Mouse (Mus musculus) midbrain, postnatal 0 days (tissue): ENCODE measurements at regions not wholly inside any gene's neighbourhood (a gene's known extent, or its start where the extent isn't known, plus 50 kb on each side); places are given as distances from the start of the nearest gene placed in this dataset.
A peak's percentile ranks its signal among the peaks of the same experiment; 100 is the strongest.
"Not testable (repeated sequence)": the region's sequence is repeated elsewhere in the genome, so short reads cannot be mapped to it uniquely, and the experiment has no call there.

Experiments used
- ATAC-seq: fragments of 200-750 bp; cut with Nextera tagmentation; 2 replicates; pipeline ENCODE4 v1.8.0; 2017; ENCODE audit warnings: moderate number of reproducible peaks, mild to moderate bottlenecking, moderate TSS enrichment, moderate library complexity; ENCODE audit not compliant: low FRiP score
- DNase-seq: peaks from one replicate; pipeline ENCODE4 v3.0.0-alpha.2; 2015; ENCODE audit warnings: low spot score
- H3K27ac ChIP-seq: fragments of 300-500 bp; sonication (generic); 2 replicates; pipeline ENCODE4 v1.5.1; 2014; ENCODE audit warnings: low read depth, mild to moderate bottlenecking, low read length, mixed read lengths
- H3K27me3 ChIP-seq: fragments of 300-500 bp; sonication (generic); 2 replicates; pipeline ENCODE4 v1.6.1; 2014; ENCODE audit warnings: low read length, control low read depth, mixed read lengths; ENCODE audit not compliant: insufficient read depth
- H3K36me3 ChIP-seq: fragments of 300-500 bp; sonication (generic); 2 replicates; pipeline ENCODE4 v1.6.1; 2014; ENCODE audit warnings: low read length, control low read depth, mixed read lengths; ENCODE audit not compliant: insufficient read depth
- H3K4me1 ChIP-seq: fragments of 300-500 bp; sonication (generic); 2 replicates; pipeline ENCODE4 v1.6.1; 2014; ENCODE audit warnings: mild to moderate bottlenecking, control low read depth, antibody characterized with exemption, low read length, mixed read lengths; ENCODE audit not compliant: insufficient read depth
- H3K4me2 ChIP-seq: fragments of 300-500 bp; sonication (generic); 2 replicates; pipeline ENCODE4 v1.6.1; 2014; ENCODE audit warnings: low read depth, mild to moderate bottlenecking, low read length, mixed read lengths; ENCODE audit not compliant: poor library complexity, severe bottlenecking
- H3K4me3 ChIP-seq: fragments of 300-500 bp; sonication (generic); 2 replicates; pipeline ENCODE4 v1.5.1; 2014; ENCODE audit warnings: low read depth, mild to moderate bottlenecking, low read length, moderate library complexity
- H3K9ac ChIP-seq: fragments of 300-500 bp; sonication (generic); replicated peaks from 2 replicates; pipeline ENCODE4 v1.6.1; 2014; ENCODE audit warnings: mild to moderate bottlenecking, low read length, moderate library complexity, mixed read lengths; ENCODE audit not compliant: poor library complexity, severe bottlenecking
- H3K9me3 ChIP-seq: fragments of 300-500 bp; sonication (generic); 2 replicates; pipeline ENCODE4 v1.6.1; 2016; ENCODE audit warnings: low read length, control low read depth
- CTCF ChIP-seq: IDR thresholded peaks from 2 replicates; pipeline ENCODE4 v1.5.1; 2016; ENCODE audit warnings: antibody characterized with exemption, mild to moderate bottlenecking
- WGBS: fragments of 180-500 bp; shearing (Covaris S2); extraction: QIAGEN DNeasy Blood & Tissue Kit; methylation state at CpG from one replicate; pipeline ENCODE4 v1.1.7; 2014; 5-methylcytosine and 5-hydroxymethylcytosine counted together

DNA sequence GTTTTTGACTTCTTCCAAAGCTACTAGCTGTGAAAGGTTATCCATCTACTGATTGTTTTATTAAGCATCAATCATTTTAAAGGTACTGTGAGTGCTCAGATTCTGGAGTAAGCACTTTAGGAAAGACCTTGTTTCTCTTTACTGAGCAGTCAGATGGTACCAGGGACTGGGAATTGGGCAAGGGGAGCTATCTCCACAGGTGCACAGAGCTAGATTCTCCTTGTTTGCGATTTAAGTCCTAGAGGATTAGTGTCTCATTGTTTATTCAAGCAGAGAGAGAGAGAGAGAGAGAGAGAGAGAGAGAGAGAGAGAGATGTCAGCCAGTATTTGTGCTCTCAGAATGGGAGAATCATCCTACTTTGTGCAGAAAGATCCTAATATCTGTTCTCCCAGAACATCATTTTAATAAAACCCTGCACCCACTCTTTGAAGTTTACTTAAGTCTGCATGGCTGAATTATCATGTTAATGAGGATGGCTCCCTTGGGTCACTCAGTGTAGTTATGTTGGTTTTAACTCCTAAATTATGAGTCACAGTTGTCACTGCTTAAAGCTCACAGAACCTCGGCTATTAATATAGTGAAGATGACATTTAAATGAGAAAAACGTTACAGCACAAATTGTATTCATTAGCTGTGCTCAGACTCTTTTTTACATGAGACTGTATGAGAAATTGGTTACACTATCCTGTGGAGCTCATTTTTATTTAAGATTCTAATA, 171.7 kb downstream of the Plppr4 start:
- no peak for TF ChIP-seq CTCF
- H3K36me3 ChIP-seq, result no peaks in the 10 kb centered on the region
- H3K9me3 ChIP-seq, result no peaks in the 10 kb centered on the region
- H3K9ac ChIP-seq, result no peak overlapping the region
- no peak overlapping the region for H3K27ac ChIP-seq
- H3K27me3 ChIP-seq, result no peaks in the 10 kb centered on the region
- H3K4me1 ChIP-seq, result no peaks in the 10 kb centered on the region
- WGBS, result 11% methylated on average over 3 of the region's 3 CpGs
- H3K4me2 ChIP-seq, result no peak overlapping the region
- ATAC-seq (peak; percentile 62), DNase-seq (peak; percentile 48)
- no peak overlapping the region for H3K4me3 ChIP-seq

DNA sequence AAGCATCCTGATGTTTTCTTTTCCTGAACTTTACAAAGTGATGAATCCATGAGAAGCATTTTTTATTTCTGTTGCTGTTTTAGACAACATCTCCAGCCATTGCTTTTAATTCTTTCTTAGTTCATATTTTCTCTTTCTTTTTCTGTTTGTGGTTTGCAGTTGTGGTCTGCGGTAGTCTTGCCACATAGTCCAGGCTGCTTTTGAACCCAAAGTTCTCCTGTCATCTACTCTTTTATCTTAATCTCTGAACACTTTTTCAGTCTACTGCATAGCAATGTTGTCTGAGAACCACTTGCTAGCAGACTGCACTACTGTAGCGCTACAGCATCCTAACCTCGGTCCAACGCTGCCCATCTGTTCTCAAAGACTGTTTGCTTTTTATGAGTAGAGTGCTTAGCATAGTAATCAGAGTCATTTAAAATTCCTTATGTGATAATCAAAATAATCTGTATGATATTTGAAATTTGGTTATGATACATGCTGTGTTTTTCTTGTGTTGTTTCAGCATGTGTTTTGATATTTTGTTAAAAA, 177.0 kb downstream of the Plppr4 start:
- Histone ChIP-seq H3K36me3 (no peaks in the 10 kb centered on the region), H3K4me2 (no peak overlapping the region), H3K27me3 (no peaks in the 10 kb centered on the region), H3K9ac (no peak overlapping the region), H3K4me3 (no peak overlapping the region), H3K9me3 (no peaks in the 10 kb centered on the region), H3K27ac (no peak overlapping the region), H3K4me1 (no peaks in the 10 kb centered on the region)
- 93% methylated on average over 4 of the region's 4 CpGs for WGBS
- TF ChIP-seq CTCF, result no peak
- DNase-seq (no peak), ATAC-seq (no peak)

DNA sequence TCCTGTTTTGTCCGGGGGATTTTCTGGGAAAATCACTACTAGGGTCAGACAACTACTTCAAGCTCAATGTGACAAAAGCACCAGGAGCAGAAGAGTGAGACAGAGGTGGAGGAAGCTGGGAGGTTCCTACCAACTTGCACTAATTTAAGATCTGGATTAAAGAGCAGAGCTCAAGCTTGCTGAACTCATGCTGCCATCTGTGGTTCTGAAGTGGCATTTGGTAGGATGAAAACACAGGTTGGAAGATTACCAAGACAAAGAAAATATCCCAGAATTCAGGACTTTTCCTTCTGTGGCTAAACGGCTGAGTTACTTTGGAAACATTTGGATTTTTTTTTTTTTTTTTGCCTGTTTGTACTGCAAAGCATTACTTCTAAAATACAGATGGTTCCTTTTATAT, 190.9 kb downstream of the Plppr4 start:
- H3K9me3 ChIP-seq, result no peaks in the 10 kb centered on the region
- H3K36me3 ChIP-seq, result no peaks in the 10 kb centered on the region
- DNase-seq, result no peak
- H3K27ac ChIP-seq, result no peak overlapping the region
- no peaks in the 10 kb centered on the region for H3K27me3 ChIP-seq
- H3K4me2 ChIP-seq, result no peak overlapping the region
- 76% methylated on average over 2 of the region's 2 CpGs for WGBS
- TF ChIP-seq CTCF, result no peak
- no peak overlapping the region for H3K4me3 ChIP-seq
- no peaks in the 10 kb centered on the region for H3K4me1 ChIP-seq
- no peak overlapping the region for H3K9ac ChIP-seq
- no peak for ATAC-seq

DNA sequence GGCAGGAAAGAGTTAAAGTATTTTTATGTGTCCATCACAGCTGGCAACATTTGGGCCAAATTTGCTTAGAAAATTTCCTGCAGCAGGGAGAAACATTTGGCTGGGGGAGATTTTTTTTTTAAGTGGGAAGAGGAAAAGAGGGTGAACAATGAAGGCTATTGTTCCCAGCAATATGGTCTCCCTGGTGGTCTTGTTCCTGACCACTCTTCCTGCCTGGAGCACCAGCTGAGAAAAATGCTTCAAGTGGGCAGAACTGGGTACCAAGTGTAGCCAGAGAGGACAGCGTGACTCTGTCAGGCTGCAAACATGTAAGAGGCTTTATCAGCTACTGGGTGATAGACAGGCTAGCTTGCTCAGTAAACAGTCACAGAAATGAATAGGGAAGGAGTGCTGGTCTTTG, 194.3 kb upstream of the Palmd start:
- no peaks in the 10 kb centered on the region for H3K4me1 ChIP-seq
- ATAC-seq, result no peak
- no peaks in the 10 kb centered on the region for H3K9me3 ChIP-seq
- H3K4me2 ChIP-seq, result no peak overlapping the region
- 55% methylated on average over 1 of the region's 1 CpGs for WGBS
- TF ChIP-seq CTCF, result no peak
- H3K36me3 ChIP-seq, result no peaks in the 10 kb centered on the region
- H3K4me3 ChIP-seq, result no peak overlapping the region
- peak; percentile 9 for DNase-seq
- H3K27ac ChIP-seq, result no peak overlapping the region
- no peaks in the 10 kb centered on the region for H3K27me3 ChIP-seq
- H3K9ac ChIP-seq, result no peak overlapping the region

DNA sequence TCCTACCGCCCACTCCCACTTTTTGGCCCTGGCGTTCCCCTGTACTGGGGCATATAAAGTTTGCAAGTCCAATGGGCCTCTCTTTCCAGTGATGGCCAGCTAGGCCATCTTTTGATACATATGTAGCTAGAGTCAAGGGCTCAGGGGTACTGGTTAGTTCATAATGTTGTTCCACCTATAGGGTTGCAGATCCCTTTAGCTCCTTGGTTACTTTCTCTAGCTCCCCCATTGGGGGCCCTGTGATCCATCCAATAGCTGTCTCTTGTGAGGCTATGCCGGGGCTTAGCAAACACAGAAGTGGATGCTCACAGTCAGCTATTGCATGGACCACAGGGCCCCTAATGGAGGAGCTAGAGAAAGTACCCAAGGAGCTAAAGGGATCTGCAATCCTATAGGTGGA, 191.9 kb upstream of the Palmd start:
- not testable (repeated sequence) for ATAC-seq, H3K4me3 ChIP-seq, H3K4me2 ChIP-seq, H3K27ac ChIP-seq, H3K9me3 ChIP-seq, DNase-seq, H3K27me3 ChIP-seq, H3K9ac ChIP-seq, H3K4me1 ChIP-seq, H3K36me3 ChIP-seq
- WGBS, result 87% methylated on average over 3 of the region's 3 CpGs

DNA sequence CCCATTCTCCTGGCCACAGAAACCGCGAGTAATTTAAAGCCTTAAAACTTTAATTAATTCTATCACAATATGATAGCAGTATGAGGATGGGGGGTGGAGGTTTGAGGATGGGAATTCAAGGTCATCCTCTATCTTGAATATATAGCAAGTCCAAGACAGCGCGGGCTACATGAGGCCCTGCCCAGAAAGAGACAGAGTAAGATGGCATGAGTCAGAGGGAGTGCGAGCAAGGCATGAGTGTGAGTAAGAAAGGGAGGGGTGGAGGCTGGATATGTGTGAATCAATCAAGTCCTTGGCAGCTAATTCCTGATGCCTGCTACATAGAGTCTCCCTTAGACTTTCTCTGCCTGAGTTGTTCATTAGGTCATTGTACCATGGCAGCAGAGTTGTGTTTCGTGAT, 186.5 kb upstream of the Palmd start:
- Histone ChIP-seq H3K36me3 (no peaks in the 10 kb centered on the region), H3K4me3 (no peak overlapping the region), H3K9ac (no peak overlapping the region), H3K9me3 (no peaks in the 10 kb centered on the region), H3K4me1 (no peaks in the 10 kb centered on the region), H3K27ac (no peak overlapping the region), H3K27me3 (no peaks in the 10 kb centered on the region), H3K4me2 (no peak overlapping the region)
- ATAC-seq, result no peak
- WGBS, result 90% methylated on average over 6 of the region's 6 CpGs
- TF ChIP-seq CTCF, result no peak
- DNase-seq, result no peak
